Comparison of ENCODE assay signal across 18 mouse cellular contexts in genomic region chr6:9834884-9835476, GRCm38 (mm10).
A peak's percentile ranks its signal among the peaks of the same experiment; 100 is the strongest.
DNase-seq lines count a peak whose midpoint lies in the region; ATAC-seq lines count a peak whose summit lies in the region.
"Had no signal": no experiment of that assay in that cellular context is flagged by ENCODE, and none has a peak within 500 bp of the region (broad histone marks: within the 10 kb centered on the region; RNA-seq: fewer than 3 reads in every experiment).

No protein-coding gene starts in this region.

- no peak overlapping the region for H3K27ac ChIP-seq in embryonic facial prominence, embryonic 11.5 days (replicated peaks; ENCODE audit: low read depth, low read length)
- H3K27ac ChIP-seq in embryonic facial prominence, embryonic 10.5 days (replicated peaks): no peak overlapping the region
- H3K27ac ChIP-seq in neural tube, embryonic 12.5 days: no peak overlapping the region
- H3K27ac ChIP-seq in midbrain, embryonic 14.5 days (replicated peaks; ENCODE audit: low read depth, low read length): no peak overlapping the region
- H3K27ac ChIP-seq: embryonic facial prominence, embryonic 12.5 days; gastrocnemius, adult 2 months; stomach, embryonic 15.5 days had no signal

- no peaks in the 10 kb centered on the region for H3K27me3 ChIP-seq in embryonic facial prominence, embryonic 11.5 days (ENCODE audit: control insufficient read depth, insufficient read depth, low read length)
- no peaks in the 10 kb centered on the region for H3K27me3 ChIP-seq in embryonic facial prominence, embryonic 10.5 days (replicated peaks; ENCODE audit: low read depth, poor library complexity, severe bottlenecking)
- no peaks in the 10 kb centered on the region for H3K27me3 ChIP-seq in neural tube, embryonic 12.5 days (replicated peaks)
- H3K27me3 ChIP-seq in midbrain, embryonic 14.5 days (ENCODE audit: control insufficient read depth, insufficient read depth, low read length): no peaks in the 10 kb centered on the region
- H3K27me3 ChIP-seq: CH12.LX; embryonic facial prominence, embryonic 12.5 days; stomach, embryonic 15.5 days had no signal

- H3K9ac ChIP-seq in embryonic facial prominence, embryonic 11.5 days (replicated peaks; ENCODE audit: low read length): no peak overlapping the region
- no peak overlapping the region for H3K9ac ChIP-seq in neural tube, embryonic 12.5 days
- H3K9ac ChIP-seq in midbrain, embryonic 14.5 days (replicated peaks; ENCODE audit: low read length): no peak overlapping the region
- H3K9ac ChIP-seq: embryonic facial prominence, embryonic 12.5 days; lung, embryonic 14.5 days; stomach, embryonic 15.5 days had no signal

- 58% methylated on average over 5 of the region's 5 CpGs for WGBS in embryonic facial prominence, embryonic 11.5 days
- 57% methylated on average over 5 of the region's 5 CpGs for WGBS in embryonic facial prominence, embryonic 10.5 days
- 40% methylated on average over 5 of the region's 5 CpGs for WGBS in neural tube, embryonic 12.5 days
- 39% methylated on average over 5 of the region's 5 CpGs for WGBS in midbrain, embryonic 14.5 days

- H3K4me2 ChIP-seq in embryonic facial prominence, embryonic 11.5 days (ENCODE audit: low read depth, low read length): no peak overlapping the region
- no peak overlapping the region for H3K4me2 ChIP-seq in neural tube, embryonic 12.5 days (replicated peaks)
- no peak overlapping the region for H3K4me2 ChIP-seq in midbrain, embryonic 14.5 days (ENCODE audit: low read length)
- H3K4me2 ChIP-seq: embryonic facial prominence, embryonic 12.5 days; liver, embryonic 11.5 days; lung, embryonic 14.5 days; stomach, embryonic 15.5 days had no signal

- intact Hi-C loops in left cerebral cortex, postnatal 36 days (cut with DNase I): no loop called here

- ATAC-seq in embryonic facial prominence, embryonic 11.5 days (replicated peaks; ENCODE audit: insufficient number of reproducible peaks, low FRiP score, low TSS enrichment, low read depth): 0 out of 2 replicates have a peak, but pooled peaks have one; percentile 29
- peak; percentile 76 for ATAC-seq in neural tube, embryonic 12.5 days (ENCODE audit: low FRiP score, low read depth)
- peak; percentile 57; the same call in 1 of the 2 replicates for ATAC-seq in midbrain, embryonic 14.5 days (ENCODE audit: low FRiP score, low TSS enrichment)

- no peaks in the 10 kb centered on the region for H3K4me1 ChIP-seq in embryonic facial prominence, embryonic 11.5 days (ENCODE audit: control insufficient read depth, insufficient read depth, low read length)
- no peaks in the 10 kb centered on the region for H3K4me1 ChIP-seq in embryonic facial prominence, embryonic 10.5 days
- H3K4me1 ChIP-seq in neural tube, embryonic 12.5 days: no peaks in the 10 kb centered on the region
- no peaks in the 10 kb centered on the region for H3K4me1 ChIP-seq in midbrain, embryonic 14.5 days (ENCODE audit: control insufficient read depth, insufficient read depth, low read length)
- H3K4me1 ChIP-seq: embryonic facial prominence, embryonic 12.5 days; stomach, embryonic 15.5 days had no signal

- no peak overlapping the region for H3K4me3 ChIP-seq in embryonic facial prominence, embryonic 11.5 days (ENCODE audit: low read depth, low read length)
- no peak overlapping the region for H3K4me3 ChIP-seq in embryonic facial prominence, embryonic 10.5 days
- no peak overlapping the region for H3K4me3 ChIP-seq in neural tube, embryonic 12.5 days
- no peak overlapping the region for H3K4me3 ChIP-seq in midbrain, embryonic 14.5 days (replicated peaks; ENCODE audit: low read depth, low read length)
- H3K4me3 ChIP-seq: embryonic facial prominence, embryonic 12.5 days; gastrocnemius, adult 2 months; myocyte; stomach, embryonic 15.5 days had no signal

- H3K9me3 ChIP-seq in embryonic facial prominence, embryonic 11.5 days (replicated peaks; ENCODE audit: control insufficient read depth, low read length): no peaks in the 10 kb centered on the region
- no peaks in the 10 kb centered on the region for H3K9me3 ChIP-seq in embryonic facial prominence, embryonic 10.5 days
- H3K9me3 ChIP-seq in neural tube, embryonic 12.5 days: no peaks in the 10 kb centered on the region
- H3K9me3 ChIP-seq in midbrain, embryonic 14.5 days (ENCODE audit: control insufficient read depth, low read length): no peaks in the 10 kb centered on the region
- H3K9me3 ChIP-seq: embryonic facial prominence, embryonic 12.5 days; stomach, embryonic 15.5 days had no signal

- no peaks in the 10 kb centered on the region for H3K36me3 ChIP-seq in embryonic facial prominence, embryonic 11.5 days (replicated peaks; ENCODE audit: control insufficient read depth, insufficient read depth, low read depth, low read length)
- H3K36me3 ChIP-seq in embryonic facial prominence, embryonic 10.5 days (replicated peaks): no peaks in the 10 kb centered on the region
- no peaks in the 10 kb centered on the region for H3K36me3 ChIP-seq in neural tube, embryonic 12.5 days
- H3K36me3 ChIP-seq in midbrain, embryonic 14.5 days (ENCODE audit: control insufficient read depth, insufficient read depth, low read length): no peaks in the 10 kb centered on the region
- H3K36me3 ChIP-seq: embryonic facial prominence, embryonic 12.5 days; stomach, embryonic 15.5 days had no signal

- no peak for DNase-seq in embryonic facial prominence, embryonic 11.5 days (ENCODE audit: low spot score)
- DNase-seq in embryonic facial prominence, embryonic 10.5 days (ENCODE audit: low spot score): no peak
- DNase-seq in neural tube, embryonic 10.5 days (ENCODE audit: extremely low spot score, low spot score): no peak
- DNase-seq in midbrain, embryonic 14.5 days: peak; percentile 40
- DNase-seq in urinary bladder, postnatal 25 days (ENCODE audit: low spot score): no peak
- DNase-seq in adrenal gland, adult 2 months: no peak
- no peak for DNase-seq in left cerebral cortex, postnatal 36 days (ENCODE audit: low spot score in 2 of 2)
- DNase-seq: adrenal gland, postnatal 14 days; cerebellum, postnatal 10 days; gastrocnemius, adult 2 months; kidney, postnatal 36 days; lung, embryonic 14.5 days had no signal
